Mouse (Mus musculus) midbrain, embryonic 13.5 days (tissue): ENCODE measurements around the gene Nap1l1. TPM values are rescaled to one million over a fixed set of nuclear protein-coding genes. Genes with fewer than 3 reads are reported as not detected.
"Not testable (repeated sequence)": the region's sequence is repeated elsewhere in the genome, so short reads cannot be mapped to it uniquely, and the experiment has no call there.

ENCODE experiments used
- ATAC-seq: fragments of 200-750 bp; cut with Nextera tagmentation; 2 replicates; pipeline ENCODE4 v1.8.0; 2017; ENCODE audit warnings: mild to moderate bottlenecking, moderate TSS enrichment, moderate library complexity
- H3K27ac ChIP-seq: fragments of 300-500 bp; sonication (generic); 2 replicates; pipeline ENCODE4 v1.5.1; 2015; ENCODE audit warnings: inconsistent platforms, mild to moderate bottlenecking, moderate library complexity
- H3K27me3 ChIP-seq: fragments of 300-500 bp; sonication (generic); 2 replicates; pipeline ENCODE4 v1.6.1; 2015; ENCODE audit warnings: mild to moderate bottlenecking, inconsistent platforms
- H3K36me3 ChIP-seq: fragments of 300-500 bp; sonication (generic); 2 replicates; pipeline ENCODE4 v1.6.1; 2015; ENCODE audit warnings: mild to moderate bottlenecking, inconsistent platforms
- H3K4me1 ChIP-seq: fragments of 300-500 bp; sonication (generic); replicated peaks from 2 replicates; pipeline ENCODE4 v1.6.1; 2015; ENCODE audit warnings: inconsistent platforms
- H3K4me2 ChIP-seq: fragments of 300-500 bp; sonication (generic); replicated peaks from 2 replicates; pipeline ENCODE4 v1.6.1; 2015; ENCODE audit warnings: moderate library complexity, mild to moderate bottlenecking, inconsistent platforms
- H3K4me3 ChIP-seq: fragments of 300-500 bp; sonication (generic); replicated peaks from 2 replicates; pipeline ENCODE4 v1.5.1; 2015; ENCODE audit warnings: mild to moderate bottlenecking, inconsistent platforms
- H3K9ac ChIP-seq: fragments of 300-500 bp; sonication (generic); replicated peaks from 2 replicates; pipeline ENCODE4 v1.6.1; 2015; ENCODE audit warnings: mild to moderate bottlenecking, inconsistent platforms
- H3K9me3 ChIP-seq: fragments of 300-500 bp; sonication (generic); 2 replicates; pipeline ENCODE4 v1.6.1; 2016; ENCODE audit warnings: mild to moderate bottlenecking, inconsistent platforms
- WGBS: fragments of 180-500 bp; shearing (Covaris S2); methylation state at CpG from one replicate; pipeline ENCODE4 v1.1.7; 2015; 5-methylcytosine and 5-hydroxymethylcytosine counted together
- polyA plus RNA-seq: library from polyadenylated mRNA; unstranded; fragments of >200 nt; fragmentation: Nextera tagmentation; extraction: Ambion mirVana; gene quantifications from 2 replicates; pipeline ENCODE4 v1.2.1, GENCODE M21; 2015

Nap1l1 gene
- polyA plus RNA-seq: 239 and 255 TPM in 2 replicates

DNA sequence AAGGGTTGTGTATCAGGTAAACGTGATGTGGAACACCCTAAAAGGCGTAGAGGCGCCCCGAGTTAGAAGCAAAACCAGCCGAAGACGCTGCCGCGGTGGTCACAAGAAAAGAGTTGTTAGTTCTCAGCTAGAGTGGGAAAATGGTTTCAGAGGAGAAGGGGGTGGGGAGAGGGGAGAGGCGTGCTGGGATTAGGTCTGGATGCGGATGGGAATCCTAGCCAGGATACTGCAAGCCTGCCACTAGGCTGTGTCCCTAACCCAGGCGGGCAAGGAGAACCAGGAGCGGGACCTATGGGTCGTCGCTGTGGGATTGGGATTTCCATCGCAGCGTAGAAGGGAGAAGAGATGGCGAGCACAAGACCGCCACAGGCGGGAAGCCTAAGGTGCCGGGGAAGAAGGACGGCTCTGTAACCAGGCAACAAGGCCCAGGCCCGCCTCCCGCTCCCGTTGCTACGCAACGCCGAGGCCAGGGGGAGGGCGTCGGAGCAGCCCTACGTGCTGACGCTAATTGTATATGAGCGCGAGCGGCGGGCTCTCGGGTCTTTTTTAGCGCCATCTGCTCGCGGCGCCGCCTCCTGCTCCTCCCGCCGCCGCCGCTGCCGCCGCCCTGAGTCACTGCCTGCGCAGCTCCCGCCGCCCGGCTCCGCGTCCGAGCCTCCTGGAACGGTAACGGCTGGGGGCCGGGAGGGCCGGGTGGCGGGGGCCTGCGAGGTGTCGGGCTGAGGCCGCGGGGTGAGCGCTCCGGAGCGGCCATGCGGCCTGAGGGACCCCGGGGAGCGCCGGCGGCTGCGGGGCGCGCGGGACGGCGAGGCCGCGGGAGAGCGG, at the start of gene Nap1l1:
Gene Nap1l1 (plus strand): TSS at position 538 of the 825 bp plus-strand sequence.
- ATAC-seq: peak; percentile 100
- Histone ChIP-seq H3K27me3 (no peaks in the 10 kb centered on the region), H3K9me3 (no peaks in the 10 kb centered on the region), H3K27ac (peak within 1 kb of the TSS; percentile 99), H3K4me2 (peak within 1 kb of the TSS; percentile 72), H3K4me1 (peaks cover 45% of the 10 kb centered on the region), H3K4me3 (peak within 1 kb of the TSS; percentile 70), H3K9ac (peak within 1 kb of the TSS; percentile 94), H3K36me3 (no peaks in the 10 kb centered on the region)
- WGBS: under 1% methylated on average over 69 of the region's 80 CpGs

GRCm38 (mm10) chr10:111426491-111426890, 46.5 kb upstream of the Nap1l1 start:
- H3K4me3 ChIP-seq: no peak overlapping the region
- H3K9ac ChIP-seq: no peak overlapping the region
- ATAC-seq: no peak
- H3K27ac ChIP-seq: no peak overlapping the region
- H3K9me3 ChIP-seq: no peaks in the 10 kb centered on the region
- WGBS: 88% methylated on average over 1 of the region's 1 CpGs
- no peaks in the 10 kb centered on the region for H3K27me3 ChIP-seq
- no peaks in the 10 kb centered on the region for H3K36me3 ChIP-seq
- peaks cover 12% of the 10 kb centered on the region for H3K4me1 ChIP-seq
- H3K4me2 ChIP-seq: no peak overlapping the region

- Histone ChIP-seq H3K9ac (no peak overlapping the region), H3K27ac (no peak overlapping the region), H3K4me3 (no peak overlapping the region), H3K9me3 (no peaks in the 10 kb centered on the region; the same call in 1 of the 2 replicates), H3K4me1 (no peaks in the 10 kb centered on the region), H3K36me3 (no peaks in the 10 kb centered on the region), H3K4me2 (no peak overlapping the region), H3K27me3 (no peaks in the 10 kb centered on the region)
- 91% methylated on average over 3 of the region's 3 CpGs for WGBS
- no peak for ATAC-seq
Measured at GRCm38 (mm10) chr10:111433502-111433901, 39.5 kb upstream of the Nap1l1 start.

DNA sequence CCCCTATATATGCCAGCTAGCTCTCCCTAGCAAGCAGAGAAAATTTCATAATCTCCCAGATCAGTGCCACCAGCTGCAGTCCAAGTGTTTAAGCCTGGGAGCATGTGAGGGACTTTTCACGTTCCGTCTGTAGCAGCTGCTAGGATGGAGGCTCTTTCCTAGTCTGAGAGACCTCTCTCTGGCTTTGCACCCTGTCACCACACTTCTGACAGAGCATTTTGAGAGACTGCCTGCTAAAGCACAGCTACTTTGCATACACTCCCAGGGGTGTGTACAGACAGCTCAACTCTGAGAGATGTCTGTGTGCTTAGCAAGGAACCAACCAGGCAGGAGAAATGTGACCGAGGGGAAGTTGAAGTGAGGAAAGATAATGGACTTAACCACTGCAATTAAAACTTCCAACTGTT, 32.0 kb upstream of the Nap1l1 start:
- no peak overlapping the region for H3K4me3 ChIP-seq
- H3K27me3 ChIP-seq: no peaks in the 10 kb centered on the region
- H3K36me3 ChIP-seq: no peaks in the 10 kb centered on the region
- no peak overlapping the region for H3K27ac ChIP-seq
- H3K9me3 ChIP-seq: no peaks in the 10 kb centered on the region
- H3K4me2 ChIP-seq: no peak overlapping the region
- 57% methylated on average over 3 of the region's 3 CpGs for WGBS
- H3K4me1 ChIP-seq: 0 out of 2 replicates have a peak, but pooled peaks cover 4% of the 10 kb centered on the region
- H3K9ac ChIP-seq: no peak overlapping the region
- ATAC-seq: peak; percentile 45; the same call in 1 of the 2 replicates

- no peak for ATAC-seq
- WGBS: 87% methylated on average over 9 of the region's 9 CpGs
- H3K4me1 ChIP-seq: peaks cover 9% of the 10 kb centered on the region; the same call in 1 of the 2 replicates
- H3K27ac ChIP-seq: no peak overlapping the region
- H3K36me3 ChIP-seq: no peaks in the 10 kb centered on the region
- no peak overlapping the region for H3K9ac ChIP-seq
- no peaks in the 10 kb centered on the region for H3K9me3 ChIP-seq
- no peak overlapping the region for H3K4me2 ChIP-seq
- H3K4me3 ChIP-seq: no peak overlapping the region
- no peaks in the 10 kb centered on the region for H3K27me3 ChIP-seq
Measured at GRCm38 (mm10) chr10:111444199-111444598, 28.8 kb upstream of the Nap1l1 start.

DNA sequence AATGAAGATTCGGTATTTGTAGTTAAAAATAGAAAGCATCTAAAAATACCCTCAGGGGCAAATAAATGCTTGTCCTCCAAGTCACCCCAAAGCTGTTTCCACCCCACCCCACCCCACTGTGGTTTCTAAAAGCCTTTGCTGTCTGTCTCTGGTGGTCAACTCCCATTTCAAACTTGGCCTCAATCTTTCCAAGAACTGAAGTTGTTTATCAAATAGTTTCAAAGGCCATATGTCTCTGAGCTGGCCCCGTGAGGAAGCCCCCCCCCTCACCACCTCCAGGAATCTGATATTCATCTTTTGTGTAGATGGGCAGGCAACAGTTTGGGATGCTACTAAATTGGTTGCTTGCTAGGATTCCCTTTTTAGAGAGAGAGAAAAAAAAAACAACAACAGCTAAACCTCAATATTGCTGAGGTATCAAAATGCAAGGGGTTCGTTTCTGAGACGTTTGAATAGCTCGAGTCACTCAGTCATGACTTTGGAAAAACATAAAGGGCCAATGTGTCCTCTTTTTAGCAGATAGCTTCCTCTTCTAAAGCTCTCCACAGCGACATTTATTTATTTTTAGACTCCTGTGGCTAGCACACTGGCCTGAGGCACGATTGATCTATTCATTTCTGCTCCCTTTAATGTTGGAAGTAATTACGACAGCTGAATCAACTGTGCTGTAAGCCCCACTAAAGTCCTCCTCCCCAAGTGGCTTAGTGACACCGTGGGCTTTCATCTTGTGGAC, 26.9 kb upstream of the Nap1l1 start:
- H3K36me3 ChIP-seq: no peaks in the 10 kb centered on the region
- 0 out of 2 replicates have a peak, but pooled peaks have one; percentile 30 for ATAC-seq
- H3K9ac ChIP-seq: no peak overlapping the region
- H3K4me1 ChIP-seq: peaks cover 7% of the 10 kb centered on the region; the same call in 1 of the 2 replicates
- no peak overlapping the region for H3K4me2 ChIP-seq
- WGBS: 23% methylated on average over 9 of the region's 9 CpGs
- H3K27me3 ChIP-seq: no peaks in the 10 kb centered on the region
- no peak overlapping the region for H3K27ac ChIP-seq
- H3K4me3 ChIP-seq: no peak overlapping the region
- no peaks in the 10 kb centered on the region for H3K9me3 ChIP-seq

DNA sequence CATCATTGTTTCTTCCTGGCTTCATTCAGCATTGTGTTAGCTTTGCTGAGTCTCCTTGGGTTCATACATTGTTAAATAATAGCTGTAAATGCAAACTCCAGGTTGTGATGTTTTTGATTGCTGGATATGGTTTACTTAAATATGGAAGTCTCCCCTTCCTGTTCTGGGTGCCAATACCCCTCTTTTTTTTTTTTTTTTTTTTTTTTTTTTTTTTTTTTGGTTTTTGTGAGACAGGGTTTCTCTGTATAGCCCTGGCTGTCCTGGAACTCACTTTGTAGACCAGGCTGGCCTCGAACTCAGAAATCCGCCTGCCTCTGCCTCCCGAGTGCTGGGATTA, 26.4 kb upstream of the Nap1l1 start:
- H3K27me3 ChIP-seq, H3K27ac ChIP-seq, H3K36me3 ChIP-seq, H3K4me2 ChIP-seq, H3K9ac ChIP-seq, ATAC-seq, H3K4me3 ChIP-seq, H3K4me1 ChIP-seq, H3K9me3 ChIP-seq: not testable (repeated sequence)
- WGBS: 98% methylated on average over 3 of the region's 3 CpGs

GRCm38 (mm10) chr10:111449662-111450061, 23.4 kb upstream of the Nap1l1 start:
- 72% methylated on average over 5 of the region's 5 CpGs for WGBS
- not testable (repeated sequence) for H3K4me2 ChIP-seq, H3K27me3 ChIP-seq, H3K4me3 ChIP-seq, H3K27ac ChIP-seq, ATAC-seq, H3K36me3 ChIP-seq, H3K9ac ChIP-seq, H3K4me1 ChIP-seq, H3K9me3 ChIP-seq

GRCm38 (mm10) chr10:111451683-111452322, 21.2 kb upstream of the Nap1l1 start:
- no peak overlapping the region for H3K4me3 ChIP-seq
- no peak overlapping the region for H3K27ac ChIP-seq
- no peak overlapping the region for H3K9ac ChIP-seq
- H3K4me2 ChIP-seq: no peak overlapping the region
- 84% methylated on average over 1 of the region's 1 CpGs for WGBS
- no peaks in the 10 kb centered on the region for H3K4me1 ChIP-seq
- no peaks in the 10 kb centered on the region for H3K36me3 ChIP-seq
- no peak for ATAC-seq
- no peaks in the 10 kb centered on the region for H3K27me3 ChIP-seq
- H3K9me3 ChIP-seq: no peaks in the 10 kb centered on the region

- 89% methylated on average over 11 of the region's 11 CpGs for WGBS
- ATAC-seq: no peak
- no peak overlapping the region for H3K4me3 ChIP-seq
Measured at GRCm38 (mm10) chr10:111452426-111452825, 20.6 kb upstream of the Nap1l1 start.

GRCm38 (mm10) chr10:111454698-111455308, 18.2 kb upstream of the Nap1l1 start:
- Histone ChIP-seq H3K27ac (no peak overlapping the region), H3K9ac (no peak overlapping the region), H3K27me3 (no peaks in the 10 kb centered on the region), H3K36me3 (no peaks in the 10 kb centered on the region), H3K4me3 (no peak overlapping the region), H3K9me3 (no peaks in the 10 kb centered on the region), H3K4me2 (no peak overlapping the region), H3K4me1 (peaks cover 10% of the 10 kb centered on the region)
- WGBS: 87% methylated on average over 8 of the region's 8 CpGs
- no peak for ATAC-seq

More at GRCm38 (mm10) chr10:111452426-111452825, 20.6 kb upstream of the Nap1l1 start:
- H3K4me1 ChIP-seq: no peaks in the 10 kb centered on the region
- no peak overlapping the region for H3K27ac ChIP-seq
- no peak overlapping the region for H3K4me2 ChIP-seq
- no peaks in the 10 kb centered on the region for H3K27me3 ChIP-seq
- H3K9ac ChIP-seq: no peak overlapping the region
- H3K36me3 ChIP-seq: no peaks in the 10 kb centered on the region
- no peaks in the 10 kb centered on the region for H3K9me3 ChIP-seq
